Mouse (Mus musculus) thymus, postnatal 25 days (tissue): ENCODE measurements around the gene BC029722.

Source experiments
- DNase-seq: peaks from one replicate; pipeline ENCODE4 v3.0.0; 2022

The BC029722 gene

GRCm38 (mm10) chr2:155818596-155819391 lies 432 bp downstream of the BC029722 start:
- peak; percentile 95 for DNase-seq

- DNase-seq, result no peak
These were observed 1.7 kb downstream of the BC029722 start for GRCm38 (mm10) chr2:155817301-155818245.

GRCm38 (mm10) chr2:155816179-155816578 lies 3.0 kb downstream of the BC029722 start:
- DNase-seq, result no peak

- DNase-seq, result no peak
These were observed 4.4 kb downstream of the BC029722 start for GRCm38 (mm10) chr2:155814829-155815228.

- DNase-seq, result no peak
These were observed 6.6 kb downstream of the BC029722 start for GRCm38 (mm10) chr2:155812637-155813036.

GRCm38 (mm10) chr2:155811821-155812396 lies 7.3 kb downstream of the BC029722 start:
- peak; percentile 80 for DNase-seq

- no peak for DNase-seq
These were observed 9.6 kb downstream of the BC029722 start for GRCm38 (mm10) chr2:155809620-155810019.

GRCm38 (mm10) chr2:155807408-155807807 lies 11.8 kb downstream of the BC029722 start:
- no peak for DNase-seq

GRCm38 (mm10) chr2:155806548-155806947 lies 12.7 kb downstream of the BC029722 start:
- no peak for DNase-seq

- DNase-seq, result no peak
These were observed 13.3 kb downstream of the BC029722 start for GRCm38 (mm10) chr2:155805925-155806255.

- DNase-seq, result no peak
These were observed 13.8 kb downstream of the BC029722 start for GRCm38 (mm10) chr2:155805231-155805924.

- DNase-seq, result no peak
These were observed 15.2 kb downstream of the BC029722 start for GRCm38 (mm10) chr2:155804053-155804452.

GRCm38 (mm10) chr2:155802761-155803160 lies 16.5 kb downstream of the BC029722 start:
- DNase-seq, result peak; percentile 25

- DNase-seq, result no peak
These were observed 20.6 kb downstream of the BC029722 start for GRCm38 (mm10) chr2:155798613-155799012.

GRCm38 (mm10) chr2:155794674-155795445 lies 24.4 kb downstream of the BC029722 start:
- no peak for DNase-seq

- no peak for DNase-seq
These were observed 26.3 kb downstream of the BC029722 start for GRCm38 (mm10) chr2:155792899-155793298.

- no peak for DNase-seq
These were observed 31.0 kb downstream of the BC029722 start for GRCm38 (mm10) chr2:155787949-155788931.

- no peak for DNase-seq
These were observed 32.3 kb downstream of the BC029722 start for GRCm38 (mm10) chr2:155786905-155787304.

- DNase-seq, result no peak
These were observed 34.7 kb downstream of the BC029722 start for GRCm38 (mm10) chr2:155784534-155784933.

GRCm38 (mm10) chr2:155779506-155779905 lies 39.7 kb downstream of the BC029722 start:
- no peak for DNase-seq

- DNase-seq, result no peak
These were observed 40.2 kb downstream of the BC029722 start for GRCm38 (mm10) chr2:155779066-155779465.
